Mouse (Mus musculus) spleen, postnatal 36 days (tissue): ENCODE results near the gene Fhl4.
A peak's percentile ranks its signal among the peaks of the same experiment; 100 is the strongest.

Experiments used
- DNase-seq, 2 experiments: peaks; one replicate each; pipeline ENCODE4 v3.0.0; 2022; ENCODE audit warnings: low spot score in 2 of 2, mixed read lengths in 1 of 2

Gene Fhl4

DNA sequence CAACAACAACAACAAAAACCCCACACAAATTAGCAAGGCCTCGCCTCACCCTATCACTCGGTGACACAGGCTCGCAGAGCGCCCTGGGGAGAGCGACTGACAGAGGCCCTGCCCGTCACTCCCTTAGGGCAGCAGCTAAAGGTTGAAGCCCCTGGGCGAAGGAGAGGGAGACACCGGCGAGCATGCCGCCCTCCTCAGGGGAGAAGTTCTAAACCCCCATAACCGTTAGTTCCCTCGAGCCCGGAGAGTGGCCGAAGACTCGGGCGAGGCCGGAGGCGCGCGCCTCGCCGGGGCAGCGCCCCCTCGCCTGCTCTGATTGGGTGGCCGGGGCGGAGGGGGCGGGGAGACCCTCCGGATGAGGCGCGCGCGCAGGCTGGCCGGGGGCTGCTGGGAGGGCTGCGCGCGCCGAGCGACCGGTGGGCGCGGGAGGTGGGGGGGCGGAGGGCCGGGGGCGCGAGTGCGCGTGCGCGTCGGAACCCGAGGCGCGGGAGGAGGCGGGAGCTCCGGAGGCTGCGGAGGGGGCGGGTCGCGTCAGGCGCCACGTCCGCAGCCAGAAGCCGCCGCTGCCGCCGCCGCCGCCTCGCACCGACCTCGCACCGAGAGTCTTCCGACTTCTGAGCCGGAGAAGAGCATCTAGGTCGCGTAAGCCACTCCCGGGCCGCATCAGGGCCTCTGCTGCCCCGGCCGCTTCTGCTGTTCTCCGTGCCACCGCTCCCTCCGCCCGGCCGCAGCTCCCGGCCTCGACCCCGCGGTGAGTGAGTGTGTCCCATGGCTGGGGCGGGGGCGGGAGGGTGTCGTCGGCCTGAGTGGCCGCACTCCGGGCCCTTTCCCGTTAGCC lies at the start of gene Fhl4, which contains the start of gene Tmem263:
Gene Fhl4, minus strand, starts transcription at position 249 of the 838 bp plus-strand sequence.
Gene Tmem263, plus strand, starts transcription at position 381 of the 838 bp plus-strand sequence.
- DNase-seq: peak; percentile 78 to 80

- DNase-seq: no peak
Observed at GRCm38 (mm10) chr10:85149226-85149625, 46.9 kb upstream of the Fhl4 start.

DNA sequence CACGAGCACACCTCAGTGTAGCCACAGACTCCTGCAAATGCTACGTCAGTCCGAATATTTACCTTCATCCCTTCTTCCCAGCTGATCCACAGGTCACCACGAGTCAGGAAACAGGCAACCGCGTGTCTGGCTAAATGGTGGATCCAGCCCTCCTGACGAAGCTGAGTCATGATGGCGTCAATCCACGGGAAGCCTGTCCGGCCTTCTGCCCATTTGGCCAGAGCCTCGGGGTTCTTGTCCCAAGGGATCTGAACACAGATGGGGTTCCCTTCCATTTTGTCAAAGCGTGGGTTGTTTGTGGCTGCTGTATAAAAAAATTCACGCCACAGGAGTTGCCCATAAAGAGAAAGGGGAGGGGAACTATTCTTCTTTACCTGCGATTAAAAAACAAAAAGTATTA lies 44.0 kb upstream of the Fhl4 start:
- no peak for DNase-seq

DNA sequence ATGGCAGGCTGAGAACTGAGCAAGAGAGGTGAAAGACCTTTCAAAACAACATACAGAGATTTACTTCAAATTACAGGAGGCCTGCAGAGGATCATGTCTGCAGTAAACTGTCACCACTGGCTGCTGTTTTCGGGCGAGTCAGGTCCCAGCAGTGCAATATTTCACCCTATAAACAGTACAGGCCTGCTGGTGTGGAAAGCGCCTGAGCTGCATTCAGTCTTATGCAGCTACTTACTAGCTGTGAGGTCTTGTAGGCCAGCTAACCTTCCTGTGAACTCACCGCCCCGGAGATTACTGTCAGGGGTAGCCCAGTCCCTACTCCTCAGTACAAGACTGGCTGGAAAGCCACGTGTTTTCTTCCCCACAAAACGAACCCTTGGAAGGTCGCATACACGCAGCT lies 39.2 kb upstream of the Fhl4 start:
- DNase-seq: no peak

DNA sequence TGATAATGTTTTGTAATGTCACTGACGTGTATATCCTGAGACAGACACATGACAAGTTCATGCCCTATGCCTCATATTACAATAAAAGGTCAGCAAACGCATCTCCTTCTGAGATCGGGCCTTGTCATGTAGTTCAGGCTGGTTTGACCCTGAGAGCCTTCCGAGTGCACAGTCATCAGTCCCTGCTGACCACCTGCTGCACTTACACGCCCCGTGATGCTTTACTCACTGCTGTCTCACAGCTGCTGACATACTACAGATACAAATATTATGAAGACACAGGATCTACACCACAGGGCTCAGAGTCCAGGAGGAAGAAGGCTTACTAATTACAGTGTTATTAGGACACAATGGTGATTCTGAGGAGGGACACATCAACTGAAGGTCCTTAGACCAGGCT lies 34.3 kb upstream of the Fhl4 start:
- DNase-seq: no peak

GRCm38 (mm10) chr10:85128453-85128852 lies 26.2 kb upstream of the Fhl4 start:
- DNase-seq: peak; percentile 72 to 73

DNA sequence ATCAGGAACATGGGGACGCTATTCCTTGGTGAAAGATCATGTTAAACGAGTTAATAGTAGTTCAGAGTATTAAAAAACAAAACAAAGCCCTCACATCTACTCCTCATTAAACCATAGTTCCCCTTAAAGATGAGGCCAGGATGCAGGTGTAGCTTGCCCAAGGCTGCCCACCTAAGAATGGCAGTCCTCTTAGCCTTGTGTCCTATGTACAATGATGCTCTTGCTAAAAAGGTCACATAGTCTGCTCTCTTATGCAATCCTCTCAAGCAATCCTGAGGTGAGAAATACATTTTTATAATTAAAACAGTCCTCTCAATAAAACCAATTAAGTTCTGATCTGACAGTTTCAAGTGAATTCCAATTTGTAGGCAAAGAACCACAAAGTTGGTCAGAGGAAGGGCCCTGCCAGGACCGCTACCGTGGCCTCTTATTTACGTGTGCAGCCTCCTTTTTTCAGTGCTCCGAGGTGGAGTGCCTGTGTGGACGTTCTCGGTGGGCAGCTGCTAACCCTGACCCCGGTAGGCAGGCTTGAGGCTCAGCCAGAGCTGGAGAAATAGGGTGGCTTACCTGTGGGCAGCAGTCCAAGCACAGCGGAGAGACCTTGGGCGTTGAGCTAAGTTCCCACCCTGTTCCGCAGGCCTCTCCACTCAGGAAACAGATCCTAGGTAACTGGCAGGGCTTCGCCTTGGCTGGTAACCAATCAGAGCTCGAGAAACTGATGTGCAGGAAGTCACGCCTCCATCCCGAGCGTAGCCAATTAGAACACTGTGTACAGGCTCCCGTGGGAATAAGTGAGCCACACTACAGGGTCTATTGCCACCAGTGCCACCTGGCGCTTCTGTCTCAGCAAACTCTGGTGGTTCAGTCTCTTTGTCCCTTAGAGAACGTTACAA lies 25.3 kb upstream of the Fhl4 start, which contains the start of gene Mterf2:
Gene Mterf2, minus strand, starts transcription at position 633 of the 893 bp plus-strand sequence.
- peak; percentile 95 to 96 for DNase-seq

- no peak for DNase-seq
Observed at GRCm38 (mm10) chr10:85125184-85125583, 22.9 kb upstream of the Fhl4 start.

DNA sequence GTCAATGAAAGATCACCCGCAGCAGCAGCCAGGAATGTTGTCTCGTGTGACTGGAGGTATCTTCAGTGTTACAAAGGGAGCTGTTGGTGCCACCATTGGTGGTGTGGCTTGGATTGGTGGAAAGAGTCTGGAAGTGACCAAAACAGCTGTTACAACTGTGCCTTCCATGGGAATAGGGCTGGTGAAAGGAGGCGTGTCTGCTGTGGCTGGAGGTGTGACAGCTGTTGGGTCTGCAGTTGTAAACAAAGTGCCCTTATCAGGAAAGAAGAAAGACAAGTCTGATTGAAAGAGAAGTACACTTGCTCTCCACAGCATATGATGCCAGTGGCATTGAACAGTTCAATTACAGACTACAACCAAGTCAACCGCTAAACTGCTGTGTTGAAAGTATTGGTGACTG lies 12.1 kb upstream of the Fhl4 start:
- no peak for DNase-seq

- peak; percentile 9 to 10 for DNase-seq
Observed at GRCm38 (mm10) chr10:85103085-85103885, 990 bp upstream of the Fhl4 start.

DNA sequence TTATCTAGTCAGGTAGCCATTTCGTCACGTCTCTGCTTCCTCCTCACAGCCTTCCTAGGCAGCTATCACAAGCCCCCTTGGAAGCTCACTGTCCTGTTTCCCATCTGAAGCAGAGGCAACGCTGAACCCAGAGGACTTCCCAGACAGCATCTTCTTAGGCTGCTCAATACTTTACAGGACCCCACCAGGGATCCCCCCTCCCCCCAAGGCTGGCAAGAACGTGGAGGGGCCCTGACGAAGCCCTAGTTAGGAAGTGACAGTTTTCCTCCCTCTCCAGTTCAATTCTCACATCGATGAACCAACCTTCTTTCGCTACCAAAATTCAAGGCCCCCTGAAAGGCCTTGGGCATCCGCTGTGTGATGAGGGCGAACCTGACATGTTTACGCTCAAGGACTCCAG lies 454 bp downstream of the Fhl4 start:
- peak in 1 of 2 experiments; percentile 1 for DNase-seq

- DNase-seq: no peak
Observed at GRCm38 (mm10) chr10:85071605-85072152, 30.6 kb downstream of the Fhl4 start.

- no peak for DNase-seq
Observed at GRCm38 (mm10) chr10:85054876-85055275, 47.4 kb downstream of the Fhl4 start.

GRCm38 (mm10) chr10:85052451-85052850 lies 49.8 kb downstream of the Fhl4 start:
- no peak for DNase-seq

- DNase-seq: no peak
Observed at GRCm38 (mm10) chr10:85050668-85051208, 51.6 kb downstream of the Fhl4 start.

DNA sequence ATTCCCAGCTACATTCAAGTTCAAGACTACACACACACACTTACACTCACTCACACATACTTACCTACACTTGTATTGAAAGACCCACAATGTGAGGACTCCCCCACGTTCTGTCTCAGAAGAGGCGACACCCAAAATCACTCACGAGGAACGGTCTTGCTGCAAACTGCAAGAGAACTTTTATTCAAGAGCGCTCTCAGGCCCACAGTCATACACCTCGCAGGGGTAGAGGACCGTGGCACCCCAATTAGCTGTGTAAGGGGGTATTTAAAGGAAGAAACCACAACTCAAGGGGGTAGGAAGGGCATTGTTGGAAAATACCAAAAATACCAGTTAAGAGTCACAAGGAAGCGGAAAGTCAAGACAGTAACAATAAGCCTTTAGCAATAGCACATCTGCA lies 54.3 kb downstream of the Fhl4 start:
- no peak for DNase-seq

DNA sequence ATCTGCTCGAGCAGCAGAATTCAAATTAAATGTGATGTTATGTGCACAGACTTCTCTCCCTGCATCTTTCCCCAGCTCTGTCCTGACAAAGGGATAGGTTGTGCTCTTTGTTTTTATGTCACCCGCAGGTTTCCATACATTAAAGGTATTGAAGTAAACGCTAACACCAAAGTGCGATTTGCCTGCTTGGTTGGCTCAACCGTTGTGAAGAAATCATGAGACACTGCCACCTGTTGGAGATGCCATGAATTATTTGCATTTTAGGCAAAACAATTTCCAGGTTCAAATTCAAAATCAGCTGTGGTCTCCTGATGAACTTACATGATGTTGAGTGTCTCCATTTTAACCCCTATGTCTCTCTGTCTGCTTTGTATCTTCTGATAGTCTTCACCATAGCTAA lies 55.7 kb downstream of the Fhl4 start:
- DNase-seq: no peak
